Mouse (Mus musculus): Measurements from ENCODE around the gene Zfp467.
A peak's percentile ranks its signal among the peaks of the same experiment; 100 is the strongest.

Zfp467 gene

GRCm38 (mm10) chr6:48411193-48412092 is 34.2 kb downstream of the Zfp467 start:
- DNase-seq (ENCODE audit: low read depth, low spot score): no peak

GRCm38 (mm10) chr6:48410551-48410950 is 35.1 kb downstream of the Zfp467 start:
- no peak for DNase-seq (ENCODE audit: low read depth, low spot score)

GRCm38 (mm10) chr6:48409726-48410343 is 35.8 kb downstream of the Zfp467 start:
- DNase-seq (ENCODE audit: low read depth, low spot score): no peak

DNA sequence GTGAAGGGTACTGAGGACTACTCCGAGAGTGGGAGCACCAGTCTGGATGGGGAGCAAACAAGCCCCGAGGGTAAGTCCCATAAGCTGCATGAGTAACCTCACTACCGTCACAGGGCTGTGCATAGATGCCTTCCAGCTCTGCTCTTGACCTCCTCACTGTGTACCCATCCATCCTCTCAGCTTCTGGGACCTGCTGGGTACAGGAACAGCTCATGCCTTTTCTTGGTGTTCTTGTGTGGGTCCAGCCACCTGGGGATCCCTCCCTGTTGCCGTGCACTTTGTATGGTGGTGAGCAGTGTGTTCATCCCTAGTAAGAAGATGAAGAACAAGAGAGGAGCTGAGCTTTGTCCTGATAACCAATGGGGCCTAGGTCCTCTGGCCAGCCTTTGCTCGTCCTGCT is 41.6 kb downstream of the Zfp467 start:
- DNase-seq (ENCODE audit: low read depth, low spot score): no peak

GRCm38 (mm10) chr6:48399906-48400305 is 45.7 kb downstream of the Zfp467 start:
- no peak for DNase-seq (ENCODE audit: low read depth, low spot score)

GRCm38 (mm10) chr6:48397336-48397735 is 48.3 kb downstream of the Zfp467 start:
- peak; percentile 10 for DNase-seq (ENCODE audit: low read depth, low spot score)

DNA sequence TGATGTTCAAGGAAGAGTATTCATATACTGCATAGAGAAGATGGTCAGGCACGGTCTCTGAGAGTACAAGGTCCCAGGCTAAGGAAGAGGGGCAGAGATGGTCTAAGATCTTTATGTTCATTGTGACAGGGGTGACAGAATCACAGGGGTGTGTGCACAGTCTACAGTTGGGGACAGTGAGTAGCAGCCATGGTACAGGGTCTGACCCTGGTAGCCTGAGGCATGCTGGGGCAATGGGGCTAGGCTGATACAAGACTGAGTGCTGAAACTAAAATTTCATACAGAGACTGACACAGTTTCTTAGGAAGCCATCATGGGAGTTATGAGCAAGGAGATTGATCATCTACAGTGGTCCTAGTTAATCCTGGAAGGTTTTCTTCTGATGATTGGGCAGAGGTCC is 48.9 kb downstream of the Zfp467 start:
- DNase-seq (ENCODE audit: low read depth, low spot score): no peak

DNA sequence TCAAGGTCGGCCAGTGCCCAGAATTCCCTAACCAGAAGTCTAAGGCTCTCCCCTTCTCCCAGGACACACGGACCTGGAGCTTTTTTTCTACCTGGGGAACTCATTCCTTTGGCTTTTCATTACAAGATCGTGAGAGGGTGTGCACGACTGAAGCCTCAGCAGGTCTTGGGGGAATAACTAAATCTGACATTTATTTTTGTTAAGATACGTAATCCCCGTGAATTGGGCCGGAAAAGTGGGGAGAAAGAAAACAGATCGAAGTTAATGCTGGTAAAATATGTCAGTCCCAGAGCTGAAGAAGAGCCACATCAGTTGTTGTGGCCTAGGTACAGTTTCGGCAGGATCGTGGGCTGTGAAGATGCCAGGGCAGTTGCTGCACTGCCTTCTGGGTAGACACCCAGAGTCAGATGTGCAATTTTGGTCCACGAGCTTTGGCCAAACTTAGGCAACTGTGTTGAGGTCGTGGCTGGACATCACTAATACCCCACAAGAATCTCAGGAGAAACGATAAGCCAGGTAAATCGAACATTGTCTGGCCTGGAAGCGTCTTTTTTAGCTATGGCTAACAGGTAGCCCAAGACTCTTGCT is 49.5 kb downstream of the Zfp467 start:
- DNase-seq (ENCODE audit: low read depth, low spot score): no peak

DNA sequence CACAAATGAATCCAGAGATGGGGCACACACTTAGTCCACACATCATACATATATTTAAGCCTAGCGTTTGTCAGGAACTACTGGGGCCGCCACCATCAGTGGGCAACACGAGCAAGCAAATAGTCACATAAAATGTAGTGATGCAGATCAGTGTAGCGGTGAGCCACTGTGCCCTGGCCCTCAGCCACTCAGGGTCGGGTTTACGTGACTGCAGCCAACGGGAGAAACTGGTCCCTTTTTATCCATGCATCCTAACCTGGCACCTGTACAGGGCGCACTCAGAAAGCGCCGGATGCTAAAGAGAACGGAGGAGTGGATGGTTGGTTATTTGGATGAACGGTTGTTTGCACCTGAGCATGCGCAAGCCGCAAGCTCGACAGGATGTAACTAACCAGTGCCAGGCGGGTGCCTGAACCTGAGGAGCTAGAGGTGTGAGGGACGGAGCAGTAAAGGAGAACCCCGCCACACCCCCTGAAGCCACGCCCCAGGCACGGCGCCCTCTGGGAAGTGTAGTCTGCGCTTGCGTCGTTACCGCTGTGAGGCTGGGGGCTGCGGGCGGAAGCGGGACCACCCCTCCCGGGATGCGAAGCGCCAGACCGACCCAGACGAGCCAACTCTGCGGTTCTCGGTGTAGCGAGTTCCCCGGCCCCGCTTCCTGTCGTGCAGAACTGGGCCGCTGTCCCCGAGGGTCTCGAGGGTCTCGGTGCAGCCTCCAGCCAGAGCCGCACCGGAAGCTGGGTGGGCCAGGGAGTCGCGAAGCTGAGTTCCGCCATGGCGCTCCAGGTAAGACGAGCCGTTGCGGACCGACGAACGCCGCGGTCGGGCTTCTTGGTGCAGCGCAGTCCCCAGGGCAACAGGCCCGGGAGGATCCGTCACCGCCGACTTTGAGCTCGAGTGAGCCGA is 50.3 kb downstream of the Zfp467 start, which contains the start of gene Krba1:
Gene Krba1 (plus strand): TSS at position 482 of the 903 bp plus-strand sequence.
- peak; percentile 95 for DNase-seq (ENCODE audit: low read depth, low spot score)

DNA sequence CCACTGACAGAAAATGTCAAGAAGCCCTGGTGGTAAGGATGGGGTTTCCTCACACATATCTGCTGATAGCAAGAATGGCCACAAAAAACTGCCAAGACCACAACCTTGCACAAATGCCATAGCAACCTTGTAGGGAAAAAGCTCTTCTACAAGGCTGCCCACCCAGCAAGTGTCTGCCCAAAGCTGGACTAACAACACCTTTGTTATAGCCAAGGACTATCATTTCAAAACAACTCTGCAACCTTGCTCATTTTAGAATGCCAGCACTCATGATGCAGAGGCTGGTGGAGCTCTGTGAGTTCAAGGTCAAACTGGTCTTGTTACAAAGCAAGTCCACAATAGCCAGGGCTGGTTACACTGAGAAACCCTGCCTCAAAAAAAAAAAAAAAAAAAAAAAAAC is 51.8 kb downstream of the Zfp467 start:
- DNase-seq (ENCODE audit: low read depth, low spot score): no peak

- DNase-seq (ENCODE audit: low read depth, low spot score): no peak
Observed at GRCm38 (mm10) chr6:48388221-48388620, 57.4 kb downstream of the Zfp467 start.

All from R1 (cell line).